ENCODE assay signal across 8 mouse cellular contexts in genomic region chr11:57651281-57651810, GRCm38 (mm10). TPM values are rescaled to one million over a fixed set of nuclear protein-coding genes. Genes with fewer than 3 reads are reported as not detected.
DNase-seq lines count a peak whose midpoint lies in the region; ATAC-seq and TF ChIP-seq lines count a peak whose summit lies in the region.

No protein-coding gene starts in this region.

- no peaks in the 10 kb centered on the region for H3K79me2 ChIP-seq in heart, adult 2 months (replicated peaks; ENCODE audit: control insufficient read depth, insufficient read depth, low read length)

- H3K36me3 ChIP-seq in heart, adult 2 months (ENCODE audit: control insufficient read depth, insufficient read depth, low read length) = no peaks in the 10 kb centered on the region
- H3K36me3 ChIP-seq in ES-E14 (ENCODE audit: control insufficient read depth, insufficient read depth, low read length, poor library complexity, severe bottlenecking) = no peaks in the 10 kb centered on the region
- peaks cover 4% of the 10 kb centered on the region; the same call in 1 of the 2 replicates for H3K36me3 ChIP-seq in liver, postnatal 0 days (replicated peaks; ENCODE audit: insufficient read depth, low read length)

- TF ChIP-seq CTCF in heart, adult 2 months (IDR thresholded peaks at IDR 0.05) = peak; percentile 32
- peak; percentile 72 for TF ChIP-seq CTCF in layer of hippocampus, adult 2 months (conservative IDR thresholded peaks at IDR 0.05)
- peak; percentile 54 for TF ChIP-seq CTCF in liver, postnatal 0 days (IDR thresholded peaks at IDR 0.05; ENCODE audit: low read depth)

- H3K4me1 ChIP-seq in heart, adult 2 months (ENCODE audit: control insufficient read depth, insufficient read depth, low read length) = peaks cover 9% of the 10 kb centered on the region
- peaks cover 5 to 41% of the 10 kb centered on the region in 2 experiments; a peak in 2 of 4 replicates for H3K4me1 ChIP-seq in ES-E14 (ENCODE audit: control insufficient read depth in 2 of 2, insufficient read depth in 2 of 2, low read length in 2 of 2, poor library complexity in 1 of 2)
- peaks cover 62% of the 10 kb centered on the region for H3K4me1 ChIP-seq in liver, postnatal 0 days (ENCODE audit: insufficient read depth)

- in situ Hi-C loops in ES-E14 (cut with MboI; ENCODE audit: low sequenced_read_pairs in 2 of 2, unreplicated experiment in 2 of 2) = no loop called here

- no peak overlapping the region for H3K9ac ChIP-seq in heart, adult 2 months (ENCODE audit: low read depth, low read length)
- H3K9ac ChIP-seq in ES-E14 (ENCODE audit: insufficient read depth, low read depth, low read length, poor library complexity, severe bottlenecking) = peak overlapping the region; percentile 14; the same call in 1 of the 2 replicates
- peak overlapping the region; percentile 53; the same call in 1 of the 2 replicates for H3K9ac ChIP-seq in liver, postnatal 0 days (replicated peaks)

- H3K9me3 ChIP-seq in ES-E14 (ENCODE audit: control insufficient read depth, insufficient read depth, low read depth, low read length) = no peaks in the 10 kb centered on the region
- H3K9me3 ChIP-seq in liver, postnatal 0 days (ENCODE audit: low read length) = no peaks in the 10 kb centered on the region

- H3K27me3 ChIP-seq in heart, adult 2 months (ENCODE audit: control insufficient read depth, insufficient read depth, low read length) = no peaks in the 10 kb centered on the region
- no peaks in the 10 kb centered on the region for H3K27me3 ChIP-seq in liver, postnatal 0 days (ENCODE audit: insufficient read depth, low read length)

- DNase-seq in heart, adult 2 months = peak in 1 of 2 experiments; percentile 18
- DNase-seq in heart, adult 8-10 months (ENCODE audit: low spot score) = no peak
- no peak for DNase-seq in ES-E14 (ENCODE audit: low read depth, low spot score)
- peak; percentile 68 to 87 for DNase-seq in layer of hippocampus, adult 2 months (ENCODE audit: low spot score in 2 of 2)
- peak; percentile 71 for DNase-seq in liver, postnatal 0 days
- peak; percentile 45 for DNase-seq in testis, postnatal 10 days (ENCODE audit: low spot score)
- no peak for DNase-seq in adrenal gland, postnatal 36 days

- peak overlapping the region; percentile 67 for H3K4me2 ChIP-seq in liver, postnatal 0 days (ENCODE audit: low read depth, low read length)

- no peak overlapping the region for H3K4me3 ChIP-seq in heart, adult 2 months
- H3K4me3 ChIP-seq in ES-E14 (ENCODE audit: insufficient read depth in 1 of 2, low read depth in 1 of 2, low read length in 2 of 2, poor library complexity in 1 of 2, severe bottlenecking in 1 of 2) = no peak overlapping the region
- H3K4me3 ChIP-seq in layer of hippocampus, adult 2 months = no peak overlapping the region
- peak overlapping the region; percentile 24; the same call in 1 of the 2 replicates for H3K4me3 ChIP-seq in liver, postnatal 0 days (ENCODE audit: low read depth, low read length)

- no peak for TF ChIP-seq EP300 in heart, adult 2 months (IDR thresholded peaks at IDR 0.05; ENCODE audit: insufficient read depth, low read depth, low read length)
- peak; percentile 98 for TF ChIP-seq EP300 in liver, postnatal 0 days (IDR thresholded peaks at IDR 0.05; ENCODE audit: low read depth)

- no peak overlapping the region for H3K27ac ChIP-seq in heart, adult 2 months
- H3K27ac ChIP-seq in ES-E14 (ENCODE audit: insufficient read depth, low read depth, low read length, poor library complexity, severe bottlenecking) = no peak overlapping the region
- H3K27ac ChIP-seq in layer of hippocampus, adult 2 months = no peak overlapping the region
- peak overlapping the region; percentile 90 for H3K27ac ChIP-seq in liver, postnatal 0 days (ENCODE audit: low read depth)

- WGBS in heart, adult 2 months = 38% methylated on average over 15 of the region's 15 CpGs
- WGBS in liver, postnatal 0 days (ENCODE audit: insufficient replicate concordance) = 47% methylated on average over 15 of the region's 15 CpGs

- ATAC-seq in erythroid progenitor cell, adult 5-6 weeks (replicated peaks; ENCODE audit: low FRiP score, poor library complexity, severe bottlenecking) = peak; percentile 76
- peak; percentile 76 for ATAC-seq in liver, postnatal 0 days

- intact Hi-C loops in heart, adult 2 months (cut with DNase I) = no loop called here

- no peak for TF ChIP-seq POLR2A in heart, adult 2 months (IDR thresholded peaks at IDR 0.05; ENCODE audit: insufficient read depth, low read depth, low read length)

TF ChIP-seq in ES-E14, 5 proteins besides CTCF, POLR2A, EP300 and RAD21:
- TF ChIP-seq HCFC1 (IDR thresholded peaks at IDR 0.05; ENCODE audit: borderline replicate concordance, insufficient read depth, low read length) = no peak
- TF ChIP-seq ZC3H11A (IDR thresholded peaks at IDR 0.05; ENCODE audit: borderline replicate concordance, low read depth, low read length) = no peak
- TF ChIP-seq MAFK (IDR thresholded peaks at IDR 0.05; ENCODE audit: insufficient read depth, low read depth, low read length) = no peak
- no peak for TF ChIP-seq ZNF384 (IDR thresholded peaks at IDR 0.05; ENCODE audit: low read depth, low read length)
- TF ChIP-seq CHD2 (IDR thresholded peaks at IDR 0.05; ENCODE audit: low read depth, low read length) = no peak

RNA-seq across cellular contexts. Expression of gene Galnt10, which starts 6.1 kb away (rescaled TPM):
- 1 to 10 TPM; 5.6 to 8.7 TPM for total RNA-seq in heart, adult 2 months (2021)
- 5.2 and 5.5 TPM in 2 replicates for polyA plus RNA-seq in heart, adult 2 months (2012; rRNA removed)
- total RNA-seq in heart, adult 8-10 months (2022) = 1 to 10 TPM; 5.7 to 8.1 (median 6.9) TPM
- 13.5 and 17.3 TPM in 2 replicates for total RNA-seq in ES-E14 (2012; rRNA removed)
- 50.5 and 56.6 TPM in 2 replicates for total RNA-seq in erythroid progenitor cell, adult 5-6 weeks (2015; ENCODE audit: low replicate concordance)
- 81.6 and 90.9 TPM in 2 replicates for total RNA-seq in erythroid progenitor cell, adult 5-6 weeks (2017; ENCODE audit: low replicate concordance)
- total RNA-seq in layer of hippocampus, adult 2 months (2021) = 1 to 10 TPM; 6.3 TPM
- 6.5 and 8.2 TPM in 2 replicates for polyA plus RNA-seq in liver, postnatal 0 days (2015; fragmentation: Nextera tagmentation; extraction: Ambion mirVana)
- total RNA-seq in adrenal gland, postnatal 36 days (2021) = 10 to 100 TPM; 47.0 to 51.6 TPM

Comparison
In these comparisons a context has a peak if more than half of its experiments do, and no peak if none do; other contexts are left out.
1. DNase-seq: peak in layer of hippocampus, adult 2 months (2 of 2), liver, postnatal 0 days (single experiment) and testis, postnatal 10 days (single experiment); none in heart, adult 8-10 months (single experiment), ES-E14 (single experiment) and adrenal gland, postnatal 36 days (0 of 2).
2. Peak in every context shown above with its lines, with median percentiles within 50 percentile points of each other: CTCF ChIP-seq.